Mouse (Mus musculus) lung, postnatal 0 days (tissue): Measurements from ENCODE around the gene Ankrd52. TPM values are rescaled to one million over a fixed set of nuclear protein-coding genes. Genes with fewer than 3 reads are reported as not detected.

ENCODE experiments used
- ATAC-seq: fragments of 200-750 bp; cut with Nextera tagmentation; 2 replicates; pipeline ENCODE4 v1.8.0; 2017; ENCODE audit warnings: moderate library complexity
- DNase-seq: peaks from one replicate; pipeline ENCODE4 v3.0.0-alpha.2; 2016; ENCODE audit warnings: low spot score
- H3K27ac ChIP-seq: fragments of 300-500 bp; sonication (generic); 2 replicates; pipeline ENCODE4 v1.5.1; 2014; ENCODE audit warnings: antibody characterized with exemption, mild to moderate bottlenecking, low read length, mixed read lengths
- H3K27me3 ChIP-seq: fragments of 300-500 bp; sonication (generic); replicated peaks from 2 replicates; pipeline ENCODE4 v1.6.1; 2014; ENCODE audit warnings: low read length, mixed read lengths; ENCODE audit not compliant: insufficient read depth
- H3K36me3 ChIP-seq: fragments of 300-500 bp; sonication (generic); 2 replicates; pipeline ENCODE4 v1.6.1; 2014; ENCODE audit warnings: low read length, mixed read lengths; ENCODE audit not compliant: insufficient read depth
- H3K4me1 ChIP-seq: fragments of 300-500 bp; sonication (generic); 2 replicates; pipeline ENCODE4 v1.6.1; 2014; ENCODE audit warnings: antibody characterized with exemption, low read depth, low read length, mixed read lengths; ENCODE audit not compliant: insufficient read depth
- H3K4me2 ChIP-seq: fragments of 300-500 bp; sonication (generic); replicated peaks from 2 replicates; pipeline ENCODE4 v1.6.1; 2014; ENCODE audit warnings: low read depth, mild to moderate bottlenecking, low read length, moderate library complexity, mixed read lengths
- H3K4me3 ChIP-seq: fragments of 300-500 bp; sonication (generic); 2 replicates; pipeline ENCODE4 v1.5.1; 2014; ENCODE audit warnings: low read depth, low read length
- H3K9ac ChIP-seq: fragments of 300-500 bp; sonication (generic); replicated peaks from 2 replicates; pipeline ENCODE4 v1.6.1; 2014; ENCODE audit warnings: low read depth, mild to moderate bottlenecking
- H3K9me3 ChIP-seq: fragments of 300-500 bp; sonication (generic); 2 replicates; pipeline ENCODE4 v1.6.1; 2016; ENCODE audit warnings: low read length, mixed read lengths
- CTCF ChIP-seq: IDR thresholded peaks from 2 replicates; pipeline ENCODE4 v1.5.1; 2016; ENCODE audit warnings: antibody characterized with exemption, mild to moderate bottlenecking
- EP300 ChIP-seq: IDR thresholded peaks from 2 replicates; pipeline ENCODE4 v1.6.1; 2016; ENCODE audit warnings: antibody characterized with exemption, mild to moderate bottlenecking, control low read depth
- WGBS: fragments of 180-500 bp; shearing (Covaris S2); extraction: QIAGEN DNeasy Blood & Tissue Kit; methylation state at CpG from one replicate; pipeline ENCODE4 v1.1.7; 2014; 5-methylcytosine and 5-hydroxymethylcytosine counted together
- polyA plus RNA-seq: library from polyadenylated mRNA; unstranded; fragments of >200 nt; fragmentation: Nextera tagmentation; extraction: Ambion mirVana; gene quantifications from 2 replicates; pipeline ENCODE4 v1.2.1, GENCODE M21; 2015

The Ankrd52 gene
- polyA plus RNA-seq, 1 experiment from 2014 or later, result 4.2 TPM

- TF ChIP-seq EP300, result peak; percentile 9; the same call in 1 of the 2 replicates
- 0 out of 2 replicates have a peak, but pooled peaks have one; percentile 0 for TF ChIP-seq CTCF
- ATAC-seq, result peak; percentile 98
Measured at GRCm38 (mm10) chr10:128337306-128338181, 39.4 kb upstream of the Ankrd52 start, which contains the start of gene Cs. Cs (plus strand) TSS chr10:128337734.

GRCm38 (mm10) chr10:128338415-128338814 lies 38.5 kb upstream of the Ankrd52 start:
- H3K27ac ChIP-seq, result peak overlapping the region; percentile 92
- H3K9ac ChIP-seq, result peak overlapping the region; percentile 80
- peak overlapping the region; percentile 89 for H3K4me2 ChIP-seq
- DNase-seq, result peak; percentile 36
- peaks cover 5% of the 10 kb centered on the region; the same call in 1 of the 2 replicates for H3K4me1 ChIP-seq
- TF ChIP-seq CTCF, result no peak
- TF ChIP-seq EP300, result no peak
- ATAC-seq, result no peak
- H3K9me3 ChIP-seq, result no peaks in the 10 kb centered on the region
- no peaks in the 10 kb centered on the region for H3K36me3 ChIP-seq
- peak overlapping the region; percentile 85 for H3K4me3 ChIP-seq
- WGBS, result 11% methylated on average over 5 of the region's 5 CpGs
- no peaks in the 10 kb centered on the region for H3K27me3 ChIP-seq

More at GRCm38 (mm10) chr10:128337306-128338181, 39.4 kb upstream of the Ankrd52 start, which contains the start of gene Cs:
- under 1% methylated on average over 51 of the region's 61 CpGs for WGBS
- Histone ChIP-seq H3K4me1 (peaks cover 5% of the 10 kb centered on the region; the same call in 1 of the 2 replicates), H3K9me3 (no peaks in the 10 kb centered on the region), H3K27me3 (no peaks in the 10 kb centered on the region), H3K9ac (peak within 1 kb of the TSS; percentile 80), H3K27ac (peak within 1 kb of the TSS; percentile 92), H3K4me2 (peak within 1 kb of the TSS; percentile 89), H3K4me3 (peak within 1 kb of the TSS; percentile 85), H3K36me3 (no peaks in the 10 kb centered on the region)
- peak; percentile 99 for DNase-seq

- H3K27me3 ChIP-seq, result no peaks in the 10 kb centered on the region
- WGBS, result 56% methylated on average over 2 of the region's 2 CpGs
- H3K9ac ChIP-seq, result no peak overlapping the region
- peaks cover 5% of the 10 kb centered on the region; the same call in 1 of the 2 replicates for H3K4me1 ChIP-seq
- H3K36me3 ChIP-seq, result no peaks in the 10 kb centered on the region
- H3K9me3 ChIP-seq, result no peaks in the 10 kb centered on the region
- H3K27ac ChIP-seq, result no peak overlapping the region
- no peak for TF ChIP-seq CTCF
- TF ChIP-seq EP300, result no peak
- no peak overlapping the region for H3K4me3 ChIP-seq
- H3K4me2 ChIP-seq, result no peak overlapping the region
- DNase-seq, result no peak
- no peak for ATAC-seq
Measured at GRCm38 (mm10) chr10:128338948-128339347, 38.0 kb upstream of the Ankrd52 start.

- no peaks in the 10 kb centered on the region for H3K9me3 ChIP-seq
- no peaks in the 10 kb centered on the region for H3K27me3 ChIP-seq
- DNase-seq (peak; percentile 22), ATAC-seq (no peak)
- no peak overlapping the region for H3K4me2 ChIP-seq
- H3K4me1 ChIP-seq, result peaks cover 5% of the 10 kb centered on the region; the same call in 1 of the 2 replicates
- no peak overlapping the region for H3K27ac ChIP-seq
- no peaks in the 10 kb centered on the region for H3K36me3 ChIP-seq
- no peak overlapping the region for H3K9ac ChIP-seq
- peak; percentile 58 for TF ChIP-seq CTCF
- no peak for TF ChIP-seq EP300
- no peak overlapping the region for H3K4me3 ChIP-seq
- 69% methylated on average over 2 of the region's 2 CpGs for WGBS
Measured at GRCm38 (mm10) chr10:128340257-128340656, 36.7 kb upstream of the Ankrd52 start.

- WGBS, result 72% methylated on average over 1 of the region's 1 CpGs
Measured at GRCm38 (mm10) chr10:128343436-128343835, 33.5 kb upstream of the Ankrd52 start.

GRCm38 (mm10) chr10:128344568-128345275 lies 32.2 kb upstream of the Ankrd52 start:
- H3K36me3 ChIP-seq, result no peaks in the 10 kb centered on the region
- DNase-seq (peak; percentile 95), ATAC-seq (peak; percentile 92)
- no peak overlapping the region for H3K4me3 ChIP-seq
- no peak overlapping the region for H3K9ac ChIP-seq
- no peaks in the 10 kb centered on the region for H3K4me1 ChIP-seq
- H3K27me3 ChIP-seq, result no peaks in the 10 kb centered on the region
- peak overlapping the region; percentile 54 for H3K27ac ChIP-seq
- peak overlapping the region; percentile 38 for H3K4me2 ChIP-seq
- 9% methylated on average over 7 of the region's 7 CpGs for WGBS
- no peak for TF ChIP-seq EP300
- TF ChIP-seq CTCF, result no peak
- no peaks in the 10 kb centered on the region for H3K9me3 ChIP-seq

More at GRCm38 (mm10) chr10:128343436-128343835, 33.5 kb upstream of the Ankrd52 start:
- DNase-seq (no peak), ATAC-seq (no peak)
- H3K27me3 ChIP-seq, result no peaks in the 10 kb centered on the region
- no peaks in the 10 kb centered on the region for H3K36me3 ChIP-seq
- peaks cover 2% of the 10 kb centered on the region; the same call in 1 of the 2 replicates for H3K4me1 ChIP-seq
- H3K4me2 ChIP-seq, result no peak overlapping the region
- no peak overlapping the region for H3K9ac ChIP-seq
- TF ChIP-seq CTCF (no peak), EP300 (no peak)
- H3K9me3 ChIP-seq, result no peaks in the 10 kb centered on the region
- H3K4me3 ChIP-seq, result no peak overlapping the region
- H3K27ac ChIP-seq, result no peak overlapping the region
